Mouse (Mus musculus) forebrain, embryonic 15.5 days (tissue): ENCODE measurements around the gene Agmat. TPM values are rescaled to one million over a fixed set of nuclear protein-coding genes. Genes with fewer than 3 reads are reported as not detected.

Source experiments
- ATAC-seq: fragments of 200-750 bp; cut with Nextera tagmentation; replicated peaks from 2 replicates; pipeline ENCODE4 v1.8.0; 2017; ENCODE audit warnings: mild to moderate bottlenecking, moderate TSS enrichment, moderate library complexity
- H3K27ac ChIP-seq: fragments of 300-500 bp; sonication (generic); replicated peaks from 2 replicates; pipeline ENCODE4 v1.5.1; 2015; ENCODE audit warnings: mild to moderate bottlenecking, inconsistent platforms
- H3K27me3 ChIP-seq: fragments of 300-500 bp; sonication (generic); 2 replicates; pipeline ENCODE4 v1.6.1; 2015; ENCODE audit warnings: inconsistent platforms
- H3K36me3 ChIP-seq: fragments of 300-500 bp; sonication (generic); 2 replicates; pipeline ENCODE4 v1.6.1; 2015; ENCODE audit warnings: mild to moderate bottlenecking, inconsistent platforms
- H3K4me1 ChIP-seq: fragments of 300-500 bp; sonication (generic); 2 replicates; pipeline ENCODE4 v1.6.1; 2015; ENCODE audit warnings: inconsistent platforms
- H3K4me2 ChIP-seq: fragments of 300-500 bp; sonication (generic); replicated peaks from 2 replicates; pipeline ENCODE4 v1.6.1; 2015; ENCODE audit warnings: mild to moderate bottlenecking, inconsistent platforms
- H3K4me3 ChIP-seq: fragments of 300-500 bp; sonication (generic); 2 replicates; pipeline ENCODE4 v1.5.1; 2015; ENCODE audit warnings: mild to moderate bottlenecking, inconsistent platforms
- H3K9ac ChIP-seq: fragments of 300-500 bp; sonication (generic); replicated peaks from 2 replicates; pipeline ENCODE4 v1.6.1; 2015; ENCODE audit warnings: mild to moderate bottlenecking, inconsistent platforms
- H3K9me3 ChIP-seq: fragments of 300-500 bp; sonication (generic); 2 replicates; pipeline ENCODE4 v1.6.1; 2016; ENCODE audit warnings: inconsistent platforms
- WGBS: fragments of 180-500 bp; shearing (Covaris S2); methylation state at CpG from one replicate; pipeline ENCODE4 v1.1.7; 2015; ENCODE audit warnings: mixed read lengths; 5-methylcytosine and 5-hydroxymethylcytosine counted together
- polyA plus RNA-seq: library from polyadenylated mRNA; unstranded; fragments of >200 nt; fragmentation: Nextera tagmentation; extraction: Ambion mirVana; gene quantifications from 2 replicates; pipeline ENCODE4 v1.2.1, GENCODE M21; 2015

The Agmat gene
- polyA plus RNA-seq, result not detected in 2 replicates

DNA sequence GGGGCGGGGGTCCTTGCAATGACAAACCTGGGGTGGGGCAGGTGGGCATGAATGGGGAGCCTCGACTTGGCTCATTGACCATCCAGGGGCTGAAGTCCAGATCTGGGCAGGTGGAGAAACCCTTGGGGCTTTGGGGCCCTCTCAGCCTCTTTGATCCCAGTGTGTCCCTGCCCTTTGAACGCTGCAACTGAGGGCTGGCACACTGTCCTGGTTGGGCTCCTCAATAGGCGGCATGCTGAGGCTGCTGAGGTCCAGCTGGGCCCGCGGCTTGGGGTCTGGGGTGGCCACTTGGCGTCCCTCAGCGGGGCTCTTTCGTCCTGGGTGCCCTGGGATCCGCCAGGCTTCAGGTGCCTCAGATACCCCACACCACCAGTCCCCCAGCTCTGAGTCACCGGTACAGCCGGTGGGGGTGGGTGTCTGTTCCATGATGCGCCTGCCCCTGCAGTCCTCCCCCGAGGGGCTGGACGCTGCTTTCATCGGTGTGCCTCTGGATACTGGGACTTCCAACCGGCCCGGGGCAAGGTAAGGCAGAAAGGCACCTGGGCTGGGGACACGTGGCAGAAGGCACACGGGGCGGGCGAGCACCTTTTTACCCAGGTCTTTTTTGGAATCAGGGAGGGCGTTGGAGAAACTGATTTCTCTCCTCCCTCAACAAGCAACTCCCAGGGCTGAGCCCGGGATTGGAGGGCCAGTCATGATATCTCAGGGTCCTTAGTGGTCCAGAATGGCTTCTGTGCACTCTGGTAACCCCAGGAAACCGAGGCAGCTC, at the start of gene Agmat:
Gene Agmat (plus strand): TSS at position 95 of the 769 bp plus-strand sequence.
- no peaks in the 10 kb centered on the region for H3K27me3 ChIP-seq
- no peaks in the 10 kb centered on the region for H3K36me3 ChIP-seq
- ATAC-seq, result no peak
- no peak within 1 kb of the TSS for H3K9ac ChIP-seq
- 30% methylated on average over 25 of the region's 25 CpGs for WGBS
- H3K4me1 ChIP-seq, result no peaks in the 10 kb centered on the region
- no peak within 1 kb of the TSS for H3K4me2 ChIP-seq
- no peak within 1 kb of the TSS for H3K27ac ChIP-seq
- H3K4me3 ChIP-seq, result no peak within 1 kb of the TSS
- H3K9me3 ChIP-seq, result no peaks in the 10 kb centered on the region

DNA sequence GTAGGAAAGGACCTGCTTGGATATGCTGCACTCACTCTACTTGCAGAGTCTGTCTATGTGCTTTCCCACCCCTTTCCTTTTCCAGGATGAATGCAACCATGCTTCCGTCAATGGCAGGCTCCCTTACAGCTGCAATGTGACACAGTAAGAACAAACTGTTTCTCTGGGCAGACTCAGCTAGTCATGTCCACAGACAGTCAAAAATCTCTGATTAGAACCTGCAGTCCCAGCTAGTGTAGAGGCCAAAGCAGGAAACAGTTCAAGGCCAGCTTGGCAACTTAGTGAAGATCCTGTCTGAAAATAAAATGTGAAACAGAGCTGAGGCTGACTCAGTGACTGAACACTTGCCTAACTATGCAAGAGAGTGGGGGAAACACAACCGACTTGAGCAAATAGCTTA, 41.8 kb upstream of the Agmat start:
- Histone ChIP-seq H3K36me3 (peaks cover 67% of the 10 kb centered on the region), H3K27ac (peak overlapping the region; percentile 61), H3K4me3 (no peak overlapping the region), H3K27me3 (no peaks in the 10 kb centered on the region), H3K4me1 (0 out of 2 replicates have a peak, but pooled peaks cover 3% of the 10 kb centered on the region), H3K9ac (no peak overlapping the region), H3K4me2 (no peak overlapping the region), H3K9me3 (no peaks in the 10 kb centered on the region)
- ATAC-seq, result no peak
- WGBS, result 87% methylated on average over 2 of the region's 2 CpGs

DNA sequence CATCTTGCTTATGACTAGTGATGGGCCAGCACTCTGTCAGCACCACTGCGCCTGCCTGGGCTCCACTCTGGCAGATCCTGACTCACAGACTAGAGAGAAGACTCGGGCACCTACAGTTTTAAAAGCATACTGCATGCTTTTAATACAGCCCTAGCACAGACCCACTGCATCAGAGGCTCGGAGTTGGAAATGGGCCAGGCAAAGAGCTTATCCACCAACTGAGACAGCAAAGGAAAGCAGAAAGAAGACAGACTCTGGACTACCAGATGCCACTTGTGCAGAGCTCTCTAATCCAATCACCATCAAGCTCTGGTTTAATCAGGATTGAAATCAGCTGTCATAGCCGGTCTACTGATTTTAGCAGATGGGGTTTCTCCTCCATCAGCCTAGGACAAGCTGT, 41.1 kb upstream of the Agmat start:
- 65% methylated on average over 4 of the region's 4 CpGs for WGBS
- Histone ChIP-seq H3K9me3 (no peaks in the 10 kb centered on the region), H3K9ac (no peak overlapping the region), H3K4me1 (0 out of 2 replicates have a peak, but pooled peaks cover 3% of the 10 kb centered on the region), H3K27ac (peak overlapping the region; percentile 61), H3K36me3 (peaks cover 69% of the 10 kb centered on the region), H3K4me3 (no peak overlapping the region), H3K4me2 (no peak overlapping the region), H3K27me3 (no peaks in the 10 kb centered on the region)
- peak; percentile 85 for ATAC-seq

DNA sequence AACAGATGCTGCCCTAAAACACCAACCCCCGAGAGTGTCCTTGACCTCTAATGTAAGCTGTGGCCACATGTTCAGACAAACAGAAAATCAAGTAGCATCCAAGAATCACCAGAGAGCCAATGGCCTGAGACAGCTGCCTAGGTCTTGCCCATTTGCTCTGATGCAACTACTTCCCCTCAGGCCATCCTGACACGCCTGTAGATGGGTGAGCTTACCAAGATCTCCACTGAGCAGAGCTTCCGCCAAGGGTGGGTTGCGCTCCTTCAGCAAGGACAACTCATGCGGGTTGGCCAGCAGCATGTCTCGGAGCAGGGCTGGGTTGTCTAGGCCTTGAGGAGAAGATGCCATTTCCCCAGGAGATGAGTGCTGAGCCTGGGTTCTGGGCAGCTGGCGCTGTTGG, 38.5 kb upstream of the Agmat start:
- Histone ChIP-seq H3K36me3 (peaks cover 71% of the 10 kb centered on the region), H3K27ac (no peak overlapping the region), H3K9me3 (no peaks in the 10 kb centered on the region), H3K9ac (no peak overlapping the region), H3K4me1 (0 out of 2 replicates have a peak, but pooled peaks cover 3% of the 10 kb centered on the region), H3K27me3 (no peaks in the 10 kb centered on the region), H3K4me3 (no peak overlapping the region), H3K4me2 (no peak overlapping the region)
- no peak for ATAC-seq
- 93% methylated on average over 7 of the region's 7 CpGs for WGBS

DNA sequence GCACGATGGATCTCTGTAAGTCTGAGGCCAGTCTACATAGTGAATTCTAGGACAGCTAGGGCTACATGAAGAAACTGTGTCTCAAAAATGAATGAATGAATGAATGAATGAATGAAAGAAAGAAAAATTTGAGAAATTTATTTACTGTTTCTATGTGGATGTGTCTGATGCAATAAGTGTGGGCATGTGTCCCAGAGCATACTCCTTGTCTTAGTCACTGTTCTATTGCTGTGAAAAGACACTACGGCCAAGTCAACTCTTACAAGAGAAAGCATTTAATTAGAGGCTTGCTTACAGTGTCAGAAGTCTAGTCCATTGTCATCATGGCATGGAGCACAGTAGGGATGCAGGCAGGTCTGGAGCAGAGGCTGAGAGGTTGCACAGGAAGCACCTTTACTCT, 37.5 kb upstream of the Agmat start:
- Histone ChIP-seq H3K4me3 (no peak overlapping the region), H3K4me2 (no peak overlapping the region), H3K27ac (no peak overlapping the region), H3K4me1 (0 out of 2 replicates have a peak, but pooled peaks cover 3% of the 10 kb centered on the region), H3K9ac (no peak overlapping the region), H3K27me3 (no peaks in the 10 kb centered on the region), H3K36me3 (peaks cover 65% of the 10 kb centered on the region), H3K9me3 (no peaks in the 10 kb centered on the region)
- no peak for ATAC-seq
- 99% methylated on average over 2 of the region's 2 CpGs for WGBS

DNA sequence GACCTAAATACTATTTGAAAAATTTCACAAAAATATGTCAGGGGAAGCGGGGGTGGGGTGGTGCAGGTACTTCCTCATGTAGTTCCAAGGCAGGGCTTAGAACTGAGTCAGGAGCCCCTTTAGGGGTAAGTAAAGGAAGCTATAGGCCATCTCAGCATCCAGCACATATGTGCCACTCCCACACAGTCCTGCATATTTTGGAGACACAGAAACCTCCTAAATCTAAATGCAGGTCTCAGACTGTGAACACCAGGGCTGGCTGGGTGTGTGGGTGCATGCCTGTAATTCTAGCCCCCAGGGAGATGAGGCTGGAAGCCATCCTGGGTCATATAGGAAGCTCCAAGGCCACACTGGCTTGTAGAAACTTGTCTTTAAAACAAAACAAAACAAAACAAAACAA, 35.2 kb upstream of the Agmat start:
- Histone ChIP-seq H3K4me3 (no peak overlapping the region), H3K4me2 (no peak overlapping the region), H3K9me3 (no peaks in the 10 kb centered on the region), H3K27me3 (no peaks in the 10 kb centered on the region), H3K36me3 (peaks cover 56% of the 10 kb centered on the region), H3K9ac (no peak overlapping the region), H3K4me1 (no peaks in the 10 kb centered on the region), H3K27ac (no peak overlapping the region)
- ATAC-seq, result no peak
- 96% methylated on average over 1 of the region's 1 CpGs for WGBS

DNA sequence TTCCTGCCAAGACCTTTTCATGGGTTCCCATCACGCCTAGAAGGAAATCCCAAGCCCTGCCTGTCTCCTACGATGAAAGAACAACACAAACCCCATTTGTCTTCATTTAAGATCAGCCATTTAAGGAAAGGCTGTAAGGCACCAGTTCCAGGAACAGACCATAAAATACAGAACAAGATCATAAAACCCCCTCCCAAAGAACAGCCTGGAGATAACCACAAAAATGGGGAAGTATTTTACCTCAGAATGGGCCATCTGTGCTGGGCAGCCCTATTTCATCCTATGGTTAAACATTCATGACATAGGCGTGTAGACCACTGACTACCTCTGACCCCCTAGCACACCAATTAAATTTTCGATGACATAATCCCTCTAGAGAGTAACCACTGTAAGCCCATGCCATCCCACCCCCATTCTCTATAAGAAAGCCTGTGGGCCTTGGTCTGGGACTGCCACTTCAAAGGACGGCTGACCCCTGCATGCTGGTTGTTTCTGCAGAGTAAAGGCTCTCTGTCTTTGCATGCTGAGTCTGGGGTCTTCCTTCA, 32.8 kb upstream of the Agmat start:
- Histone ChIP-seq H3K27me3 (no peaks in the 10 kb centered on the region), H3K27ac (no peak overlapping the region), H3K9me3 (no peaks in the 10 kb centered on the region), H3K4me2 (no peak overlapping the region), H3K4me1 (no peaks in the 10 kb centered on the region), H3K36me3 (peaks cover 31% of the 10 kb centered on the region), H3K9ac (no peak overlapping the region), H3K4me3 (no peak overlapping the region)
- no peak for ATAC-seq
- WGBS, result 87% methylated on average over 5 of the region's 5 CpGs

DNA sequence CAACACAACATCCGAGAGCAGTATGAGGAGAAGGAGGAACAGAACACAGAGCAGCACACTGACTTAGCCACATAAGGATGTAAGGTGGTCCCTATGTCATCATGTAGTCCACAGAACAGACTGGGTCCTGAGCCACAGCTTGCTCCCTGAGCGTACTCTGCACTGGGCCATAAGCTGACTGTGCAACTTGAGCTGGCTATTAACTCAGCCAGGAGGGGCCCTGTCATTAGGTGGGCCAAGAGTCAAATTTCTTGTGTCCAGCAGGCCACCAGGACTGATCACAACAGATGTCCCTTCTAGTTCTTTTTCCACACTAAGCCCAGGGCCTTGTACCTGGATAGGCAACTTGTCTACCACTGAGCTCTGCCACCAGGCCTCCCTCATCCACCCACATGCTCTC, 31.4 kb upstream of the Agmat start:
- Histone ChIP-seq H3K4me2 (no peak overlapping the region), H3K4me1 (no peaks in the 10 kb centered on the region), H3K4me3 (no peak overlapping the region), H3K9ac (no peak overlapping the region), H3K9me3 (no peaks in the 10 kb centered on the region), H3K27me3 (no peaks in the 10 kb centered on the region), H3K27ac (no peak overlapping the region), H3K36me3 (peaks cover 25% of the 10 kb centered on the region)
- 73% methylated on average over 2 of the region's 2 CpGs for WGBS
- no peak for ATAC-seq

DNA sequence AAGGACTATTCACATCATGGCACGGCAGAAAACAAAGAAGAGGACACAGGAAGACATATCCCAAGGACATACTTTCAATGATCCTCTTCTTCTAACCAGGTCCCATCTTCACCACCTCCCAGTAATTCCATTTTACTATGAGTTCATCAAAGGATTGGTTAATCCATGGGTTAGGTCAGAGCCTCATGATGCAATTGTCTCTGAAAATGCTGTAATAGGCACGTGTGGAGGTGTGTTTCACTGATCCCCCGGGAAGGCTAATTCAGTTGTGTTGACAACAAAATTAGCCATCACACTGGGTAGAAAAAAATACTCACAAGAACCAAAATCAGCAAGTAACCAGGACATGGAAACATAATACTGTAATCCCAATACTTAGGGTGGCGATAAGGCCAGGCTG, 28.8 kb upstream of the Agmat start:
- no peaks in the 10 kb centered on the region for H3K27me3 ChIP-seq
- WGBS, result 80% methylated on average over 4 of the region's 4 CpGs

DNA sequence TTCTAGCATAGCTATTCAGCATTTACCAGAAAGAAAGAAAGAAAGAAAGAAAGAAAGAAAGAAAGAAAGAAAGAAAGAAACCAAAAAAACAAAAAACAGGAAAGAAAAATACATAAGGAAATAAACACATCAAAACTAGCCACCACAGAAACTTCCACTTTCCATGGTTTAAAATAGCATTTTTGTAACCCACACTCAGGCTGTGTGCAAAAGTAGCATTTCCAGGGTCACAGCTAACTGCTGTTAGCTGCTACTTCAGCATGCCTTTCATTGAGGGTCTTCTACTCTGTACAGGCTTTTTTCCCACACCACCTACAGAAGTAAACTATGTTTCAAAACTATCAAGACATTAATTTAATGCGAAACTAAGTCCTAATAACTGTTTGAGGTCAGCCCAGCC, 27.2 kb upstream of the Agmat start:
- Histone ChIP-seq H3K27me3 (no peaks in the 10 kb centered on the region), H3K36me3 (peaks cover 5% of the 10 kb centered on the region; the same call in 1 of the 2 replicates), H3K27ac (no peak overlapping the region), H3K4me1 (peaks cover 21% of the 10 kb centered on the region), H3K4me2 (no peak overlapping the region), H3K4me3 (no peak overlapping the region), H3K9ac (no peak overlapping the region), H3K9me3 (no peaks in the 10 kb centered on the region)
- no peak for ATAC-seq
- WGBS, result 93% methylated on average over 1 of the region's 1 CpGs

More for the DNA sequence above, 28.8 kb upstream of the Agmat start:
- Histone ChIP-seq H3K36me3 (peaks cover 11% of the 10 kb centered on the region; the same call in 1 of the 2 replicates), H3K4me2 (no peak overlapping the region), H3K4me1 (peaks cover 15% of the 10 kb centered on the region), H3K27ac (no peak overlapping the region), H3K9ac (no peak overlapping the region), H3K9me3 (no peaks in the 10 kb centered on the region), H3K4me3 (no peak overlapping the region)
- no peak for ATAC-seq

DNA sequence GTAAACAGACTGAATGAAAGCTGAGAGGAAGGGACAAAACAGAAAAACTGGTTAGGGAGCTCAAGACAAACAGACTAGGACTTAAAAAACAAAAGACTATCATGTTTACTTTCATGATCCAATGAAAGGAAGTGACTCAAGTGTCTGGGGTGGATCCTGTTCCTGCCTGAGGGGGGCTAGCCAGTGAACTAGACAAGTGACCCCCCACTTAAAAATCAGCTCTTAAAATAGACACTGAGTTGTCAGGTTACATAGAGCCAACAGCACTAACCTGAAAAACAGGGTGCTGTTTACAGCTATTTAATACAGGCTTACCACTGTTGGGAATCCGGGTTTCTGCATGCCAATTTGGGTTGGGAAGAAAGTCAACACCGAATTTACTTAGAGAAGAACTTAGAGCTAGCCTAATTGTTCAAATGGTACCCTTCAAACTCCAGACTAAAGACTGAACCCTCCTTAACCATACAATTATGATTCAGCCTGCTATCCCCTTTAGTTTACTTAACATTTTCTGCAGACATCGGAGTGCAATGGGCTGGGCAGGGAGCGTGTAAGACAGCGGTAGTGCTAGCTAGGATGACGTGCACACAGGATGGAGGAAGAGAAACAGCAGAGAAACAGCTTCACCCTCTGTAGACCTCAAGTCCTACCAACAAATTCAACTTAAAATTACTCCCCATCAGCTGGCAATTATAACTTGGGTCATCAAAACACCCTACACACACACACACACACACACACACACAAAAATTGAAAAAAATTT, 25.5 kb upstream of the Agmat start:
- WGBS, result 89% methylated on average over 6 of the region's 6 CpGs
- Histone ChIP-seq H3K4me1 (peaks cover 21% of the 10 kb centered on the region), H3K27me3 (no peaks in the 10 kb centered on the region), H3K36me3 (peaks cover 5% of the 10 kb centered on the region; the same call in 1 of the 2 replicates), H3K27ac (no peak overlapping the region), H3K9ac (no peak overlapping the region), H3K9me3 (no peaks in the 10 kb centered on the region), H3K4me3 (no peak overlapping the region), H3K4me2 (no peak overlapping the region)
- no peak for ATAC-seq

DNA sequence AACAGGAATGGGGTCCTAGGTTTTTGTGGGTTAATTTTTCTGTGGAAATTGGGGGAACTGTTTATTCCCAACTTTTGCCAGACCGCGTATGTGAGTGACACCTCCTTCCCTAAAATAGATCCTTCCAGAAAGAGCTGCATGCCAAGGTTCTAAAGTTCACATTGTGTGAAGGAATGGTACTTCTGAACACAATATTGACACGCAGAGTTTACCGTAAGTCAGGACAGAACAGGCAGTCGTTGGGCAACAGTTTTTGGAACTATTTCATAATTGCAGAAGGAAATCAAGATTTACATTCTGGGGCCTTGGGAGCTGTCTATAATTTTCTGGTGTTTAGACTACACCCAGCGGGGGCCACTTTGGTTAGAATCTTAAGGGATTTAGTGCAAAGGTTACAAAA, 24.5 kb upstream of the Agmat start:
- H3K9ac ChIP-seq, result peak overlapping the region; percentile 95
- WGBS, result 70% methylated on average over 6 of the region's 6 CpGs

More for the DNA sequence above, 24.5 kb upstream of the Agmat start:
- no peak for ATAC-seq
- Histone ChIP-seq H3K27me3 (no peaks in the 10 kb centered on the region), H3K27ac (no peak overlapping the region), H3K4me1 (peaks cover 21% of the 10 kb centered on the region), H3K9me3 (no peaks in the 10 kb centered on the region), H3K4me2 (peak overlapping the region; percentile 82), H3K4me3 (peak overlapping the region; percentile 97), H3K36me3 (peaks cover 5% of the 10 kb centered on the region; the same call in 1 of the 2 replicates)
